Mouse (Mus musculus) heart, adult 9 months (tissue): Measurements from ENCODE around the gene Zbtb20.

Experiments used
- DNase-seq, 2 experiments: peaks; one replicate each; pipeline ENCODE4 v3.0.0; 2022; ENCODE audit warnings: low spot score in 2 of 2

Gene Zbtb20

GRCm38 (mm10) chr16:43454370-43454934, 578.8 kb downstream of the Zbtb20 start:
- no peak for DNase-seq

GRCm38 (mm10) chr16:43456446-43457172, 580.9 kb downstream of the Zbtb20 start:
- DNase-seq, result no peak

GRCm38 (mm10) chr16:43457814-43458213, 582.1 kb downstream of the Zbtb20 start:
- DNase-seq, result no peak

GRCm38 (mm10) chr16:43458726-43459223, 583.1 kb downstream of the Zbtb20 start:
- DNase-seq, result no peak

GRCm38 (mm10) chr16:43461745-43462378, 586.2 kb downstream of the Zbtb20 start:
- DNase-seq, result no peak

GRCm38 (mm10) chr16:43462470-43463455, 587.1 kb downstream of the Zbtb20 start:
- DNase-seq, result no peak

- peak; percentile 38 to 51 for DNase-seq
Observed at GRCm38 (mm10) chr16:43463684-43464475, 588.2 kb downstream of the Zbtb20 start.

- DNase-seq, result peak; percentile 87 to 89
Observed at GRCm38 (mm10) chr16:43464476-43465080, 588.9 kb downstream of the Zbtb20 start.

- no peak for DNase-seq
Observed at GRCm38 (mm10) chr16:43465368-43465839, 589.7 kb downstream of the Zbtb20 start.

- no peak for DNase-seq
Observed at GRCm38 (mm10) chr16:43465921-43466748, 590.5 kb downstream of the Zbtb20 start.

- DNase-seq, result peak; percentile 53 to 68
Observed at GRCm38 (mm10) chr16:43466749-43467065, 591.0 kb downstream of the Zbtb20 start.

GRCm38 (mm10) chr16:43471060-43471459, 595.4 kb downstream of the Zbtb20 start:
- no peak for DNase-seq

- DNase-seq, result peak; percentile 43 to 54
Observed at GRCm38 (mm10) chr16:43474941-43475728, 599.5 kb downstream of the Zbtb20 start.

- no peak for DNase-seq
Observed at GRCm38 (mm10) chr16:43476921-43477320, 601.2 kb downstream of the Zbtb20 start.

- no peak for DNase-seq
Observed at GRCm38 (mm10) chr16:43478352-43478751, 602.7 kb downstream of the Zbtb20 start.

GRCm38 (mm10) chr16:43480532-43480931, 604.9 kb downstream of the Zbtb20 start:
- DNase-seq, result no peak

- DNase-seq, result no peak
Observed at GRCm38 (mm10) chr16:43482125-43482524, 606.4 kb downstream of the Zbtb20 start.

- DNase-seq, result no peak
Observed at GRCm38 (mm10) chr16:43482738-43483137, 607.1 kb downstream of the Zbtb20 start.

- no peak for DNase-seq
Observed at GRCm38 (mm10) chr16:43484400-43484799, 608.7 kb downstream of the Zbtb20 start.
